Comparison of ENCODE assay signal across 28 mouse cellular contexts in the genomic region with DNA sequence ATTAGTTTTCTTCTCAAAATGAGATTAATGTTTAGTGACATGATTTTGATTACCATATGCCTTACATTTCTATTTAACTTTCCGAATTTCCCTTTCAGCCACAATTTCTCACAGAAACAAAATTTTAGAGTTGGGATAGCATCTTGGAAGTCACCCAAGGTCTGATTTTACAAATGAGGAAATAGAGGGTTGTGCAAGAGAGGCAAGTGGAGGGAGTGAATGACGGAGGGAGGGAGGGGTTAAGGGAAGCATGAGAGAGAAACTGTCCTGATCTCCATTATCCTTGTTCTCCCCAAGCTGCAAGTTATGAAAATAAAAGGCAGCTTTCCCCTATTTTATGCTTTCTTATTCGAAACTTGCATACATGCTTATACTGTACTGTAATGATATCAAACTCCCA.
DNase-seq lines count a peak whose midpoint lies in the region; ATAC-seq and TF ChIP-seq lines count a peak whose summit lies in the region.
"Had no signal": no experiment of that assay in that cellular context is flagged by ENCODE, and none has a peak within 500 bp of the region (broad histone marks: within the 10 kb centered on the region; RNA-seq: fewer than 3 reads in every experiment).

No protein-coding gene starts in this region.

- DNase-seq in adrenal gland, postnatal 10 days, result peak; percentile 7
- DNase-seq in adrenal gland, adult 8-10 months, result no peak
- DNase-seq in lung, embryonic 14.5 days, result peak; percentile 32
- no peak for DNase-seq in lung, postnatal 4 days
- DNase-seq in NIH3T3 (ENCODE audit: low read depth), result peak; percentile 20
- DNase-seq in fibroblast of lung, adult 2 months (ENCODE audit: low read depth), result peak; percentile 12
- no peak for DNase-seq in left cerebral cortex, postnatal 10 days (ENCODE audit: extremely low spot score in 1 of 2, low spot score in 2 of 2)
- DNase-seq: B cell, adult 2 months; cerebellum, adult 11-12 months; cerebellum, adult 8-10 months; cerebellum, postnatal 10 days; cerebellum, postnatal 36 days; embryo, embryonic 11 days; gastrocnemius, postnatal 25 days; heart, adult 18-20 months; heart, postnatal 10 days; heart, postnatal 36 days had no signal

- no peak overlapping the region for H3K9ac ChIP-seq in lung, embryonic 14.5 days
- H3K9ac ChIP-seq: embryonic facial prominence, embryonic 15.5 days; forebrain, embryonic 12.5 days; forebrain, embryonic 15.5 days; heart, embryonic 12.5 days; heart, embryonic 15.5 days; hindbrain, embryonic 13.5 days; intestine, embryonic 15.5 days had no signal

- WGBS in lung, embryonic 14.5 days, result 63% methylated on average over 3 of the region's 3 CpGs

- H3K27ac ChIP-seq in lung, embryonic 14.5 days (ENCODE audit: low read depth), result no peak overlapping the region
- H3K27ac ChIP-seq: embryonic facial prominence, embryonic 15.5 days; forebrain, embryonic 12.5 days; forebrain, embryonic 15.5 days; heart, embryonic 15.5 days; hindbrain, embryonic 10.5 days; hindbrain, embryonic 13.5 days; intestine, embryonic 15.5 days had no signal

- ATAC-seq in lung, embryonic 14.5 days (ENCODE audit: insufficient read depth), result no peak
- ATAC-seq: forebrain, embryonic 15.5 days; hindbrain, embryonic 16.5 days; intestine, embryonic 15.5 days had no signal

- TF ChIP-seq CTCF in lung, embryonic 14.5 days (IDR thresholded peaks at IDR 0.05; ENCODE audit: low read depth), result no peak

- H3K36me3 ChIP-seq in lung, embryonic 14.5 days (ENCODE audit: insufficient read depth), result no peaks in the 10 kb centered on the region
- H3K36me3 ChIP-seq: embryonic facial prominence, embryonic 15.5 days; forebrain, embryonic 12.5 days; forebrain, embryonic 15.5 days; G1E; heart, embryonic 12.5 days; heart, embryonic 15.5 days; hindbrain, embryonic 10.5 days; hindbrain, embryonic 13.5 days; intestine, embryonic 15.5 days had no signal

- no peak overlapping the region for H3K4me3 ChIP-seq in lung, embryonic 14.5 days (ENCODE audit: low read depth, low read length)
- H3K4me3 ChIP-seq: embryonic facial prominence, embryonic 15.5 days; forebrain, embryonic 12.5 days; forebrain, embryonic 15.5 days; heart, embryonic 12.5 days; heart, embryonic 15.5 days; hindbrain, embryonic 10.5 days; hindbrain, embryonic 13.5 days; intestine, embryonic 15.5 days had no signal

- H3K4me1 ChIP-seq in lung, embryonic 14.5 days (ENCODE audit: insufficient read depth), result no peaks in the 10 kb centered on the region
- H3K4me1 ChIP-seq: embryonic facial prominence, embryonic 15.5 days; forebrain, embryonic 12.5 days; forebrain, embryonic 15.5 days; heart, embryonic 12.5 days; heart, embryonic 15.5 days; hindbrain, embryonic 10.5 days; hindbrain, embryonic 13.5 days; intestine, embryonic 15.5 days had no signal

- H3K27me3 ChIP-seq in lung, embryonic 14.5 days (ENCODE audit: insufficient read depth, low read length), result no peaks in the 10 kb centered on the region
- H3K27me3 ChIP-seq: CH12.LX; embryonic facial prominence, embryonic 15.5 days; forebrain, embryonic 12.5 days; forebrain, embryonic 15.5 days; heart, embryonic 12.5 days; heart, embryonic 15.5 days; hindbrain, embryonic 13.5 days; intestine, embryonic 15.5 days had no signal

- no peaks in the 10 kb centered on the region for H3K9me3 ChIP-seq in lung, embryonic 14.5 days (ENCODE audit: low read depth, low read length)
- H3K9me3 ChIP-seq: embryonic facial prominence, embryonic 15.5 days; forebrain, embryonic 12.5 days; forebrain, embryonic 15.5 days; G1E; heart, embryonic 12.5 days; heart, embryonic 15.5 days; hindbrain, embryonic 10.5 days; hindbrain, embryonic 13.5 days; intestine, embryonic 15.5 days had no signal

- intact Hi-C loops in left cerebral cortex, postnatal 10 days (cut with DNase I), result no loop called here

- no peak overlapping the region for H3K4me2 ChIP-seq in lung, embryonic 14.5 days
- H3K4me2 ChIP-seq: embryonic facial prominence, embryonic 15.5 days; forebrain, embryonic 12.5 days; forebrain, embryonic 15.5 days; heart, embryonic 12.5 days; heart, embryonic 15.5 days; hindbrain, embryonic 13.5 days; intestine, embryonic 15.5 days had no signal

Comparison
In these comparisons a context has a peak if more than half of its experiments do, and no peak if none do; other contexts are left out.
1. DNase-seq: peak in adrenal gland, postnatal 10 days (single experiment), lung, embryonic 14.5 days (single experiment), NIH3T3 (single experiment) and fibroblast of lung, adult 2 months (single experiment); none in adrenal gland, adult 8-10 months (single experiment), lung, postnatal 4 days (0 of 2) and left cerebral cortex, postnatal 10 days (0 of 2).